Mouse (Mus musculus): ENCODE measurements around the gene Erich6b. TPM values are rescaled to one million over a fixed set of nuclear protein-coding genes. Genes with fewer than 3 reads are reported as not detected.

The Erich6b gene
- polyA plus RNA-seq, 1 experiment from 2014 or later: not detected

DNA sequence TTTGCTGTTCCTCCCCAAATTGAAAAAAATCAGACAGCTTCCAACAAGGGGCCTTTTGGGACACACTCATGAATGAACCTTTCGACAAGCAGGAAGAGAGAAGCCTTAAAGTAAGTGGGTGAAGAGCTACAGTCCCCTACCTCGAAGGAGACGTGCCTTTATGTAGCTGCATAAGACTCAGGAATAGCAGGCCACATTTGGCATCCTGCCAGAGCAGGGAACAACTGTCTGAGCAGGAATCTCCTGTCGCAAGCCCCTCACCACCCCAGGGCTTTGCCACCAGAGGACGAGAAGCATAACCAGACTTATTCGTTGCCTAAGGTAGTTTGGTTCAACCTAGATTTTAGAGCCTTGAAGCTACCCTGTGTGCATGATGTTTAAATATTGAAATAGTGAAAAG lies 34.3 kb downstream of the Erich6b start:
- 42% methylated on average over 6 of the region's 6 CpGs for WGBS

DNA sequence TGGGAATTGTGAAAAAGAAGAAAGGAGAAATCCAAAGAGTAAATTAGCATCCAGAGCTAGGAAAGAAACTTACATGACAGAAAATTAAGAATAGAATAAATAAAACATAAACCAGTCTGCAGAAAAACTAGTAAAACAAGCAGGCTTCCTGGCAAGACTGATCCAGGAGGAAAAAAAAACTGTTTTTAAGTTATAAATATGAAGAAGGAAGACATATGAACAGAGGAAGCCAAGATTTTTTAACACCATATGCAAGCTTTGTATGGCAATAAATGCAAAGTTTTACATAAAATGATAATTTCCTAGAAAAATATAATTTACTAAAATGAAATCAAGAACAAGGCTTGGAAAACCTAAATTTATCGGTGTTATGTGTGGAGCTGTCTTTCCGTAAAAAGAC lies 48.4 kb downstream of the Erich6b start:
- H3K36me3 ChIP-seq (ENCODE audit: control insufficient read depth, insufficient read depth, low read length): no peaks in the 10 kb centered on the region
- WGBS: 79% methylated on average over 2 of the region's 2 CpGs
- ATAC-seq: no peak
- H3K9me3 ChIP-seq (replicated peaks; ENCODE audit: control insufficient read depth, low read length, poor library complexity, severe bottlenecking): no peaks in the 10 kb centered on the region
- H3K27me3 ChIP-seq (ENCODE audit: control insufficient read depth, insufficient read depth, low read depth, low read length): no peaks in the 10 kb centered on the region
- H3K27ac ChIP-seq (ENCODE audit: low read length): no peak overlapping the region
- no peak overlapping the region for H3K4me2 ChIP-seq (ENCODE audit: low read length)
- no peaks in the 10 kb centered on the region for H3K4me1 ChIP-seq (ENCODE audit: control insufficient read depth, insufficient read depth, low read length)
- no peak overlapping the region for H3K4me3 ChIP-seq (ENCODE audit: low read depth, low read length)
- H3K9ac ChIP-seq (ENCODE audit: low read depth, low read length): no peak overlapping the region

More for the DNA sequence above, 34.3 kb downstream of the Erich6b start:
- Histone ChIP-seq H3K9ac (ENCODE audit: low read depth, low read length) (no peak overlapping the region), H3K9me3 (replicated peaks; ENCODE audit: control insufficient read depth, low read length, poor library complexity, severe bottlenecking) (no peaks in the 10 kb centered on the region), H3K27me3 (ENCODE audit: control insufficient read depth, insufficient read depth, low read depth, low read length) (no peaks in the 10 kb centered on the region), H3K4me3 (ENCODE audit: low read depth, low read length) (no peak overlapping the region), H3K27ac (ENCODE audit: low read length) (no peak overlapping the region), H3K4me2 (ENCODE audit: low read length) (no peak overlapping the region), H3K36me3 (ENCODE audit: control insufficient read depth, insufficient read depth, low read length) (no peaks in the 10 kb centered on the region), H3K4me1 (ENCODE audit: control insufficient read depth, insufficient read depth, low read length) (no peaks in the 10 kb centered on the region)
- ATAC-seq: no peak

DNA sequence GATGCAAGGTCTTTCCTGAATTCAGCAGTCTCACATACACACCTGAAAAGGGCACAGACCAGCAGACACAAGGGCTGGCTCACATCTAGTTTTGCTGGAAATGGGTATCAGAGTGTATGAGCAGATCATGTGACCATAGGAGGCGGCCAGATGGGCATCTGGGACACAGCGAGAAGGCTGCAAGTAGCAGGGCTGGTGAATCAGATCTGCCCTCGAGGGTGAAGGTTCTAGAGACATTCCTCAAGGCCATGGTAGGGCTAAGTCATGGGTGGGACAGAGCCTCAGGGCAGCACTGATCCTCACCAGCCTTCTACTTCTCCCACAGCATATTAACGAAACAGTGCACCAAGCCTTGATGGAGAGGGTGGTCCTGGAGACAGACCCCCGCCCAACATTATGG lies 54.0 kb downstream of the Erich6b start:
- Histone ChIP-seq H3K9me3 (replicated peaks; ENCODE audit: control insufficient read depth, low read length, poor library complexity, severe bottlenecking) (no peaks in the 10 kb centered on the region), H3K36me3 (ENCODE audit: control insufficient read depth, insufficient read depth, low read length) (peaks cover 2% of the 10 kb centered on the region; the same call in 1 of the 2 replicates), H3K9ac (ENCODE audit: low read depth, low read length) (no peak overlapping the region), H3K27me3 (ENCODE audit: control insufficient read depth, insufficient read depth, low read depth, low read length) (no peaks in the 10 kb centered on the region), H3K27ac (ENCODE audit: low read length) (no peak overlapping the region), H3K4me3 (ENCODE audit: low read depth, low read length) (no peak overlapping the region), H3K4me1 (ENCODE audit: control insufficient read depth, insufficient read depth, low read length) (no peaks in the 10 kb centered on the region), H3K4me2 (ENCODE audit: low read length) (no peak overlapping the region)
- no peak for ATAC-seq
- WGBS: 76% methylated on average over 5 of the region's 5 CpGs

DNA sequence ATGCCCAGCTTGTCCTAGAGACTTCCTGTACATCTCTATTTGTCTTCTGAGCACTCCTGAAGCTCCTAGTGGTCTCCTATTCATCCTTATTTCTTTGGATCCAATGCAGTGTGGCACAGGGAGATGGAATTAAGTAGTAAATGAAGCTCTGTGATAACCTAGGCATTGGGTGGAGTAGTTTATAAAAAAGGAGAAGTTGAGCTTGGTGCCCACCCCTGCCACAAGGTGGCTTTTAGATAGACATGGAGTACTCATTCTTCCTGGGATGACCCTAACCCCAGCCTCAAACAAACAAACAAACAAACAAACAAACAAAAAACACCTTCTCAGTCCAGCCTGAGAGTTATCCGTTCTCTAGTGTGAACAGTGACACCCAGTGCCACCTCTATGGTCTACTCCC lies 55.9 kb downstream of the Erich6b start:
- H3K9ac ChIP-seq (ENCODE audit: low read depth, low read length): no peak overlapping the region
- no peaks in the 10 kb centered on the region for H3K9me3 ChIP-seq (replicated peaks; ENCODE audit: control insufficient read depth, low read length, poor library complexity, severe bottlenecking)
- H3K4me2 ChIP-seq (ENCODE audit: low read length): no peak overlapping the region
- no peak overlapping the region for H3K4me3 ChIP-seq (ENCODE audit: low read depth, low read length)
- ATAC-seq: no peak
- WGBS: 93% methylated on average over 1 of the region's 1 CpGs
- no peaks in the 10 kb centered on the region for H3K27me3 ChIP-seq (ENCODE audit: control insufficient read depth, insufficient read depth, low read depth, low read length)
- H3K27ac ChIP-seq (ENCODE audit: low read length): no peak overlapping the region
- H3K36me3 ChIP-seq (ENCODE audit: control insufficient read depth, insufficient read depth, low read length): peaks cover 7% of the 10 kb centered on the region
- no peaks in the 10 kb centered on the region for H3K4me1 ChIP-seq (ENCODE audit: control insufficient read depth, insufficient read depth, low read length)

DNA sequence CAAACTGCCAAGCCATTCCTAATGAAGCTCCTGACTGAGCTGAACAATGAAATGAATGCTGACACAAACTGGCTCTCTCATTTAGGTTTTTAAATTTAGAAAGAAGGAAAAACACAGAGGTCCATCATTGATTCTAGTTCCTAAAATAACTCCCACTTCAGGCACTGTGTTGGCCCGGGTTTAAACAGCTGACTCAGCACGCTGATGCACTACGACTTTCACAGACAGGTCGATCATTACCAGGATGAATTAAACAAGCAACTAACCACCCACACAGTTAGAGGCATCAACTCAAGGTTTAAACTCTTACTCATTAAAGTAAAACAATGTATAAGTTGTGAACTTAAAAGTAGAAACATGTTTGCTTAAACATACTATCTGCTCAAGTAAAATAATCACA lies 64.6 kb downstream of the Erich6b start:
- Histone ChIP-seq H3K4me3 (ENCODE audit: low read depth, low read length) (no peak overlapping the region), H3K27me3 (ENCODE audit: control insufficient read depth, insufficient read depth, low read depth, low read length) (no peaks in the 10 kb centered on the region), H3K36me3 (ENCODE audit: control insufficient read depth, insufficient read depth, low read length) (peaks cover 22% of the 10 kb centered on the region), H3K9me3 (replicated peaks; ENCODE audit: control insufficient read depth, low read length, poor library complexity, severe bottlenecking) (no peaks in the 10 kb centered on the region), H3K4me2 (ENCODE audit: low read length) (no peak overlapping the region), H3K27ac (ENCODE audit: low read length) (no peak overlapping the region), H3K4me1 (ENCODE audit: control insufficient read depth, insufficient read depth, low read length) (no peaks in the 10 kb centered on the region), H3K9ac (ENCODE audit: low read depth, low read length) (no peak overlapping the region)
- no peak for ATAC-seq
- WGBS: 92% methylated on average over 4 of the region's 4 CpGs

DNA sequence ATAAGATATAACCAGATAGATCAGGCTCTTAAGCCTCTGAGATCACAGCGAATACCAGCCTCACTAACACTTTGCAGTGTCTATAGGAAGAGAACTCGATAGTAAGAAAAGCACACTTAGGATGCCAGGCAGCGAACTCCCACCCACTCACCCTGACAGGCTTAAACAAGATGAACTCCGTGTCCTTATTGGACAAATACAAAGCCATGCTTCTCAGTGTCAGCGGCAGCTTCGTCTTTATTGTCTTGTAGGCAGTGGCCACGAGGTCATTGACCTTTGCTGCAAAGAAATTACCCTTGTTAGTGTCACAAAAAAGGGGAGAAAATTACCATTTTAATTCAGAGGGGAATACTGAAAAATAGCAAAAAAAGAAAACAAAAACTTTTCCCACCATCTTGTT lies 65.7 kb downstream of the Erich6b start:
- Histone ChIP-seq H3K4me2 (ENCODE audit: low read length) (no peak overlapping the region), H3K36me3 (ENCODE audit: control insufficient read depth, insufficient read depth, low read length) (peaks cover 22% of the 10 kb centered on the region), H3K9ac (ENCODE audit: low read depth, low read length) (no peak overlapping the region), H3K4me3 (ENCODE audit: low read depth, low read length) (no peak overlapping the region), H3K4me1 (ENCODE audit: control insufficient read depth, insufficient read depth, low read length) (no peaks in the 10 kb centered on the region), H3K27ac (ENCODE audit: low read length) (no peak overlapping the region), H3K9me3 (replicated peaks; ENCODE audit: control insufficient read depth, low read length, poor library complexity, severe bottlenecking) (no peaks in the 10 kb centered on the region), H3K27me3 (ENCODE audit: control insufficient read depth, insufficient read depth, low read depth, low read length) (no peaks in the 10 kb centered on the region)
- no peak for ATAC-seq
- WGBS: 32% methylated on average over 7 of the region's 7 CpGs

DNA sequence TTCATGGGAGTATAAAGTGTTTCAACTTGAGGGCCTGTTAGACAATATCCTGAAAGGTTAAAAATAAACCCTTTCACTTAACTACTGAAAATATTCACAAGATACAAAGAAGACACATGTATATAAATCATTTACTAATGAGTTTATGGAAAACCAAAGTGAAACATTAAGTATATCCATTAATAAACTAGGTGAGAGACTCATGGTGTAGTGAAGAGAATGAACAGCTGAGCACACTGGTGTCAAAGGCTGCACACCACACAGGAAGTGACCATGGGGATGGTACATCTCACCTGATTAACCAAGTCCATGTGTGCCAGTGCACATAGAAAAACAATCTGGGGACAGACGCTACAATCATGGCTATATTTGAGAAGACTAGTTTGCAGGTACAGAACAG lies 66.9 kb downstream of the Erich6b start:
- Histone ChIP-seq H3K4me1 (ENCODE audit: control insufficient read depth, insufficient read depth, low read length) (no peaks in the 10 kb centered on the region), H3K36me3 (ENCODE audit: control insufficient read depth, insufficient read depth, low read length) (peaks cover 16% of the 10 kb centered on the region), H3K4me2 (ENCODE audit: low read length) (no peak overlapping the region), H3K4me3 (ENCODE audit: low read depth, low read length) (no peak overlapping the region), H3K27me3 (ENCODE audit: control insufficient read depth, insufficient read depth, low read depth, low read length) (no peaks in the 10 kb centered on the region), H3K27ac (ENCODE audit: low read length) (no peak overlapping the region), H3K9me3 (replicated peaks; ENCODE audit: control insufficient read depth, low read length, poor library complexity, severe bottlenecking) (no peaks in the 10 kb centered on the region), H3K9ac (ENCODE audit: low read depth, low read length) (no peak overlapping the region)
- ATAC-seq: no peak
- 100% methylated on average over 1 of the region's 1 CpGs for WGBS

DNA sequence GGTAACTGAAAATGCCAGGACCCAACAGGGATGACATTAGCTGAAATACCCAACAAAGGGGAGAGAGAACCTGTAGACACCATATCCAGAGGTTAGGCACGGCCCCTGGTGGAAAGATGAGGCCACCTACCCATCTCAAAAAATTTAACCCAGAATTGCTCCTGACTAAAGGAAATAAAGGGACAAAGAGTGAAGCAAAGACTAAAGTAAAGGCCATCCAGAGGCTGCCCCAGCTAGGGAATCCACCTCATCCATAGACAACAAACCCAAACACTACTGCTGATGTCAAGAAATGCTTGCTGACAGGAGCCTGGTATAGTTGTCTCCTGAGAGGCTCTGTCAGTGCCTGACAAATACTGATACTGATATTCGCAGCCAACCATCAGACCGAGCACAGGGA lies 69.7 kb downstream of the Erich6b start:
- H3K27ac ChIP-seq (ENCODE audit: low read length): no peak overlapping the region
- H3K27me3 ChIP-seq (ENCODE audit: control insufficient read depth, insufficient read depth, low read depth, low read length): no peaks in the 10 kb centered on the region
- H3K4me2 ChIP-seq (ENCODE audit: low read length): no peak overlapping the region
- H3K4me1 ChIP-seq (ENCODE audit: control insufficient read depth, insufficient read depth, low read length): no peaks in the 10 kb centered on the region
- H3K9me3 ChIP-seq (replicated peaks; ENCODE audit: control insufficient read depth, low read length, poor library complexity, severe bottlenecking): no peaks in the 10 kb centered on the region
- no peak overlapping the region for H3K9ac ChIP-seq (ENCODE audit: low read depth, low read length)
- peaks cover 24% of the 10 kb centered on the region for H3K36me3 ChIP-seq (ENCODE audit: control insufficient read depth, insufficient read depth, low read length)
- ATAC-seq: no peak
- no peak overlapping the region for H3K4me3 ChIP-seq (ENCODE audit: low read depth, low read length)
- WGBS: 89% methylated on average over 3 of the region's 3 CpGs

DNA sequence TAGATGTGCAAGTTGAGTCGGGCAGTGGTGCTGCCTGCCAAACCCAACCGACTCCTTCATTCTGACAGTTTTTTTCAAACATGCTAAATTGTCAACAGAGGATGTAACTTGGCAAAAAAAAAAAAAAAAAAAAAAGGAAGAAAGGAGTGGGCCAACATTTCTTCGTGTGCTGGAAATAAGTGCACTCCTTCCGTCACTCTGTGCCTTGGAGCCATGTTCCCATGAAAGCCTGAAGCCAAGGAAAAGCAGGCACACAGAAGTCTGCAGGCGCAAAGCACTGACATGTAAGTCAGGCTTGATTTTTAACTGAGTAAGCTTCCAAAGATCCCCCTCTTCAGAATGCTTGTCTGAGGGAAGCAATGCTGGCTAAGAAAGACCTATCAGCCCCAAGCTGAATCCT lies 70.6 kb downstream of the Erich6b start:
- 93% methylated on average over 5 of the region's 5 CpGs for WGBS
- no peak overlapping the region for H3K4me2 ChIP-seq (ENCODE audit: low read length)
- no peaks in the 10 kb centered on the region for H3K27me3 ChIP-seq (ENCODE audit: control insufficient read depth, insufficient read depth, low read depth, low read length)
- H3K27ac ChIP-seq (ENCODE audit: low read length): no peak overlapping the region
- no peak for ATAC-seq
- no peak overlapping the region for H3K9ac ChIP-seq (ENCODE audit: low read depth, low read length)
- no peaks in the 10 kb centered on the region for H3K9me3 ChIP-seq (replicated peaks; ENCODE audit: control insufficient read depth, low read length, poor library complexity, severe bottlenecking)
- peaks cover 27% of the 10 kb centered on the region for H3K36me3 ChIP-seq (ENCODE audit: control insufficient read depth, insufficient read depth, low read length)
- no peaks in the 10 kb centered on the region for H3K4me1 ChIP-seq (ENCODE audit: control insufficient read depth, insufficient read depth, low read length)
- H3K4me3 ChIP-seq (ENCODE audit: low read depth, low read length): no peak overlapping the region

DNA sequence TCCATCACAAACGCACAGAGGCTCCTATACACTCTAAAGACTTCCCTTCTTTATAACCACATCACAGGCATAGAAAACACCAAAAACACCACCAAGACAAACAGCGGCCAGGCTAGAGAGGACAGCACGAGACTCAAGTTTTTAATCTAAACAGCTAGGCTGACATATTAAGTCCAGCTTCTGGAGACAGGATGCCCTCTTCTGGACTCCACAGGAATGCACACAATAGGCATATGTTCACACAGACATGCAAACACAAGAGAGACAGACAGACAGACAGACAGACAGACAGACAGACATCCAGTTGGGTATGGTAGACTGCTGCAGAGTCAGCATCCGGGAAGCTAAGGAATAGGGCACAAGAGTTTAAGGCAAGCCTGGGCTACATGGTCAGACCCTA lies 71.6 kb downstream of the Erich6b start:
- no peaks in the 10 kb centered on the region for H3K9me3 ChIP-seq (replicated peaks; ENCODE audit: control insufficient read depth, low read length, poor library complexity, severe bottlenecking)
- H3K27me3 ChIP-seq (ENCODE audit: control insufficient read depth, insufficient read depth, low read depth, low read length): no peaks in the 10 kb centered on the region
- no peak overlapping the region for H3K4me2 ChIP-seq (ENCODE audit: low read length)
- no peak for ATAC-seq
- 76% methylated on average over 4 of the region's 4 CpGs for WGBS
- peaks cover 28% of the 10 kb centered on the region for H3K36me3 ChIP-seq (ENCODE audit: control insufficient read depth, insufficient read depth, low read length)
- H3K9ac ChIP-seq (ENCODE audit: low read depth, low read length): no peak overlapping the region
- H3K4me1 ChIP-seq (ENCODE audit: control insufficient read depth, insufficient read depth, low read length): no peaks in the 10 kb centered on the region
- H3K4me3 ChIP-seq (ENCODE audit: low read depth, low read length): no peak overlapping the region
- no peak overlapping the region for H3K27ac ChIP-seq (ENCODE audit: low read length)

All from midbrain, embryonic 16.5 days (tissue).